Mouse (Mus musculus): Measurements from ENCODE around the gene Ube2j1.

Ube2j1 gene

GRCm38 (mm10) chr4:33072526-33073161, 41.4 kb downstream of the Ube2j1 start:
- peak; percentile 81 for DNase-seq (ENCODE audit: low read depth, low spot score)
- Histone ChIP-seq H3K36me3 (ENCODE audit: control insufficient read depth, insufficient read depth, low read length, poor library complexity, severe bottlenecking) (no peaks in the 10 kb centered on the region), H3K27me3 (ENCODE audit: control insufficient read depth, insufficient read depth, low read length, poor library complexity, severe bottlenecking) (no peaks in the 10 kb centered on the region)

- no peak for DNase-seq (ENCODE audit: low read depth, low spot score)
- no peaks in the 10 kb centered on the region for H3K27me3 ChIP-seq (ENCODE audit: control insufficient read depth, insufficient read depth, low read length, poor library complexity, severe bottlenecking)
- no peaks in the 10 kb centered on the region for H3K36me3 ChIP-seq (ENCODE audit: control insufficient read depth, insufficient read depth, low read length, poor library complexity, severe bottlenecking)
These were observed 43.2 kb downstream of the Ube2j1 start for GRCm38 (mm10) chr4:33074406-33074805.

GRCm38 (mm10) chr4:33074851-33075250, 43.6 kb downstream of the Ube2j1 start:
- Histone ChIP-seq H3K27me3 (ENCODE audit: control insufficient read depth, insufficient read depth, low read length, poor library complexity, severe bottlenecking) (no peaks in the 10 kb centered on the region), H3K36me3 (ENCODE audit: control insufficient read depth, insufficient read depth, low read length, poor library complexity, severe bottlenecking) (no peaks in the 10 kb centered on the region)
- no peak for DNase-seq (ENCODE audit: low read depth, low spot score)

GRCm38 (mm10) chr4:33075776-33076524, 44.7 kb downstream of the Ube2j1 start:
- no peaks in the 10 kb centered on the region for H3K36me3 ChIP-seq (ENCODE audit: control insufficient read depth, insufficient read depth, low read length, poor library complexity, severe bottlenecking)
- no peaks in the 10 kb centered on the region for H3K27me3 ChIP-seq (ENCODE audit: control insufficient read depth, insufficient read depth, low read length, poor library complexity, severe bottlenecking)
- DNase-seq (ENCODE audit: low read depth, low spot score): no peak

GRCm38 (mm10) chr4:33077161-33077560, 45.9 kb downstream of the Ube2j1 start:
- no peaks in the 10 kb centered on the region for H3K36me3 ChIP-seq (ENCODE audit: control insufficient read depth, insufficient read depth, low read length, poor library complexity, severe bottlenecking)
- no peak for DNase-seq (ENCODE audit: low read depth, low spot score)
- H3K27me3 ChIP-seq (ENCODE audit: control insufficient read depth, insufficient read depth, low read length, poor library complexity, severe bottlenecking): no peaks in the 10 kb centered on the region

- no peak for DNase-seq (ENCODE audit: low read depth, low spot score)
- no peaks in the 10 kb centered on the region for H3K36me3 ChIP-seq (ENCODE audit: control insufficient read depth, insufficient read depth, low read length, poor library complexity, severe bottlenecking)
- no peaks in the 10 kb centered on the region for H3K27me3 ChIP-seq (ENCODE audit: control insufficient read depth, insufficient read depth, low read length, poor library complexity, severe bottlenecking)
These were observed 46.5 kb downstream of the Ube2j1 start for GRCm38 (mm10) chr4:33077724-33078123.

GRCm38 (mm10) chr4:33078492-33078891, 47.3 kb downstream of the Ube2j1 start:
- no peak for DNase-seq (ENCODE audit: low read depth, low spot score)
- no peaks in the 10 kb centered on the region for H3K36me3 ChIP-seq (ENCODE audit: control insufficient read depth, insufficient read depth, low read length, poor library complexity, severe bottlenecking)
- no peaks in the 10 kb centered on the region for H3K27me3 ChIP-seq (ENCODE audit: control insufficient read depth, insufficient read depth, low read length, poor library complexity, severe bottlenecking)

- H3K27me3 ChIP-seq (ENCODE audit: control insufficient read depth, insufficient read depth, low read length, poor library complexity, severe bottlenecking): no peaks in the 10 kb centered on the region
- DNase-seq (ENCODE audit: low read depth, low spot score): peak; percentile 31
- no peaks in the 10 kb centered on the region for H3K36me3 ChIP-seq (ENCODE audit: control insufficient read depth, insufficient read depth, low read length, poor library complexity, severe bottlenecking)
These were observed 68.0 kb downstream of the Ube2j1 start for GRCm38 (mm10) chr4:33099118-33099694.
